Mouse (Mus musculus): ENCODE data around the gene Ccdc85c. TPM values are rescaled to one million over a fixed set of nuclear protein-coding genes. Genes with fewer than 3 reads are reported as not detected.

Ccdc85c gene
- total and polyA plus RNA-seq, 2 experiments from 2014 or later: 19.9 to 89.6 TPM

GRCm38 (mm10) chr12:108310041-108310440 is 34.8 kb upstream of the Ccdc85c start:
- Histone ChIP-seq H3K36me3 (ENCODE audit: insufficient read depth, low read length) (no peaks in the 10 kb centered on the region), H3K9ac (replicated peaks; ENCODE audit: low read length, poor library complexity, severe bottlenecking) (no peak overlapping the region), H3K4me3 (ENCODE audit: low read depth, low read length) (no peak overlapping the region), H3K9me3 (ENCODE audit: low read length) (no peaks in the 10 kb centered on the region), H3K4me2 (ENCODE audit: low read depth, low read length, poor library complexity, severe bottlenecking) (no peak overlapping the region), H3K27me3 (ENCODE audit: insufficient read depth, low read length) (no peaks in the 10 kb centered on the region), H3K27ac (ENCODE audit: low read depth, low read length) (no peak overlapping the region), H3K4me1 (ENCODE audit: insufficient read depth, low read length) (peaks cover 5% of the 10 kb centered on the region; the same call in 1 of the 2 replicates)
- 83% methylated on average over 4 of the region's 4 CpGs for WGBS
- no peak for TF ChIP-seq CTCF (IDR thresholded peaks at IDR 0.05)
- no peak for ATAC-seq (ENCODE audit: low FRiP score)
- DNase-seq (ENCODE audit: low spot score): no peak

DNA sequence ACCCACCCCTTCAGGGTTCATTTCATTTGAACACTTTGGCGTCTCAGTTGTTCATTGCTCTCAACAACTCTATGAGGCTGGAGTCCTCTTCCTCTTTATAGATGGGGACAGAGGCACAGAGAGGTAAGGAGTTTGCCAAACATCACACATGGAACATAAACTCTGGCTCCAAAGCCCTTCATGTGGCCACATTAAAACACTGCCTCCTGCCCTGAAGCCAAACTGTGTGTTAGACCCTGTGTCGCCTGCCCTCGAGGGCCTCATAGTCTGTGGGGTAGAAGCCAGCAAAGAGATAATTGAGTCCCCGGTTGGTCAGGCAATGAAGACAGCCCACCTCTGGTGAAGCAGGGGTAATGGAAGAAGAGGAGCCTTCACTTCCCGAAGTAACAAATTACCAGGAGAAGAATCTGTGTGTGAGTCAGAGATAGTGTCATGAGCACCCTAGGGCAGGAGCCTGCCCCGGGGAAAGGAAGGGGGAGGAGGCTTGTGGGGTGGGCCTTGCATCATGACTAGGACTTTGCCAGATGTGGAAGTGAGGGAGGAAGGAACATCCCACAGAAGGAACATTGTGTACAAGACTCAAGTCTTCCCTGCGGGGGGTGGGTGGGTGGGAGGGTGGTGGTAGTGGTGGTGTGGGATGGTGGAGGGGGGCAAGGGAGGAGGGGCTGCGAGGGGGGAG is 34.0 kb upstream of the Ccdc85c start:
- H3K9ac ChIP-seq (replicated peaks; ENCODE audit: low read length, poor library complexity, severe bottlenecking): no peak overlapping the region
- DNase-seq (ENCODE audit: low spot score) (no peak), ATAC-seq (ENCODE audit: low FRiP score) (no peak)
- WGBS: 78% methylated on average over 7 of the region's 8 CpGs
- H3K4me3 ChIP-seq (ENCODE audit: low read depth, low read length): no peak overlapping the region
- H3K9me3 ChIP-seq (ENCODE audit: low read length): no peaks in the 10 kb centered on the region
- H3K27me3 ChIP-seq (ENCODE audit: insufficient read depth, low read length): no peaks in the 10 kb centered on the region
- no peak for TF ChIP-seq CTCF (IDR thresholded peaks at IDR 0.05)
- H3K36me3 ChIP-seq (ENCODE audit: insufficient read depth, low read length): no peaks in the 10 kb centered on the region
- peaks cover 5% of the 10 kb centered on the region; the same call in 1 of the 2 replicates for H3K4me1 ChIP-seq (ENCODE audit: insufficient read depth, low read length)
- H3K4me2 ChIP-seq (ENCODE audit: low read depth, low read length, poor library complexity, severe bottlenecking): no peak overlapping the region
- H3K27ac ChIP-seq (ENCODE audit: low read depth, low read length): no peak overlapping the region

DNA sequence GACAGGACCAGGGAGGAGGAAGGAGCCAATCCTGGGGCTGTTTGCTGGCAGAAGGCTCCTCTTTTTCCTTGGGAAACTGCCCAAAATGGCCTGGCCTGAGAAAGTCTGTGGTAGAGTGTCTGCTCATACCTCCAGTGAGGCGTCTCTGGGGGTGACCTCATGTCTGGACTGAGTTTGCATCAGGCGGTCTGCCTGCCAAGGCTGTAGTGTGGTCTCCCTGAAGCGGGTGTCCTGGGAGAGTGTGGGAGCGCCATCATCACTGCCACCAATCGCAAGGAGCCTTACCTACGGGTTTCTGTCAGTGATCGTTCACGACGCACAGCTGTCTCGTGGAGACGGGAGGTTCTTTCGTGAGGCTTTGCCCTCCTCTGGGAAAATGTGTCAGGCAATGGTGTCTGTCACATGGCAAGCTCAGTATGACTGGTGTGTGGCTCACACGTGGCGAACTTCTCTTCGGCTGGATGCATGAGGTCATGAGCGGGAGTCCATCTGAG is 33.2 kb upstream of the Ccdc85c start:
- WGBS: 86% methylated on average over 16 of the region's 16 CpGs
- Histone ChIP-seq H3K4me1 (ENCODE audit: insufficient read depth, low read length) (peaks cover 5% of the 10 kb centered on the region; the same call in 1 of the 2 replicates), H3K36me3 (ENCODE audit: insufficient read depth, low read length) (no peaks in the 10 kb centered on the region), H3K27me3 (ENCODE audit: insufficient read depth, low read length) (no peaks in the 10 kb centered on the region), H3K4me3 (ENCODE audit: low read depth, low read length) (no peak overlapping the region), H3K9ac (replicated peaks; ENCODE audit: low read length, poor library complexity, severe bottlenecking) (no peak overlapping the region), H3K4me2 (ENCODE audit: low read depth, low read length, poor library complexity, severe bottlenecking) (no peak overlapping the region), H3K9me3 (ENCODE audit: low read length) (no peaks in the 10 kb centered on the region), H3K27ac (ENCODE audit: low read depth, low read length) (no peak overlapping the region)
- TF ChIP-seq CTCF (IDR thresholded peaks at IDR 0.05): no peak
- no peak for DNase-seq (ENCODE audit: low spot score)
- no peak for ATAC-seq (ENCODE audit: low FRiP score)

DNA sequence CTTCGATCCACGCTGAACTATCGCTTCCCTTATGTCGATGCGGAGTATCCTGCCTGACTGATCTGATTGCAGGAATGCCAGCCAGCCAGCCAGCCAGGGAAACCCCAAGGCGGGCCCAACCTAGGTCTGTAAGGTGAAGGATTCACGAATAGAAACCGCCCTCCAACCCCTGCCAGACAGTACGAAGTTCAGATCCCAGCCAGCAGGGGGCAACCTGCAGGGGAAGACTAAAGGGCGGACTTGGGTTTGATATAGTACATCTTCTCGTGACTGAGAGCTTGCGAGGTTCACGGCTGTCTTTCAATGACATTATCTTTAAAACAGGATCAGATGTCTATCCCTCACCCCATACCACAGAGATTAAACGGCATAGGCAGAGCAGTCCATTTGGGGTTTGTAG is 32.3 kb upstream of the Ccdc85c start:
- no peak for ATAC-seq (ENCODE audit: low FRiP score)
- Histone ChIP-seq H3K9ac (replicated peaks; ENCODE audit: low read length, poor library complexity, severe bottlenecking) (no peak overlapping the region), H3K4me3 (ENCODE audit: low read depth, low read length) (no peak overlapping the region), H3K4me2 (ENCODE audit: low read depth, low read length, poor library complexity, severe bottlenecking) (no peak overlapping the region; the same call in 1 of the 2 replicates), H3K27me3 (ENCODE audit: insufficient read depth, low read length) (no peaks in the 10 kb centered on the region), H3K4me1 (ENCODE audit: insufficient read depth, low read length) (peaks cover 5% of the 10 kb centered on the region; the same call in 1 of the 2 replicates), H3K36me3 (ENCODE audit: insufficient read depth, low read length) (no peaks in the 10 kb centered on the region), H3K9me3 (ENCODE audit: low read length) (no peaks in the 10 kb centered on the region), H3K27ac (ENCODE audit: low read depth, low read length) (no peak overlapping the region)
- TF ChIP-seq CTCF (IDR thresholded peaks at IDR 0.05): peak; percentile 74
- 27% methylated on average over 14 of the region's 14 CpGs for WGBS
- no peak for DNase-seq (ENCODE audit: low spot score)

DNA sequence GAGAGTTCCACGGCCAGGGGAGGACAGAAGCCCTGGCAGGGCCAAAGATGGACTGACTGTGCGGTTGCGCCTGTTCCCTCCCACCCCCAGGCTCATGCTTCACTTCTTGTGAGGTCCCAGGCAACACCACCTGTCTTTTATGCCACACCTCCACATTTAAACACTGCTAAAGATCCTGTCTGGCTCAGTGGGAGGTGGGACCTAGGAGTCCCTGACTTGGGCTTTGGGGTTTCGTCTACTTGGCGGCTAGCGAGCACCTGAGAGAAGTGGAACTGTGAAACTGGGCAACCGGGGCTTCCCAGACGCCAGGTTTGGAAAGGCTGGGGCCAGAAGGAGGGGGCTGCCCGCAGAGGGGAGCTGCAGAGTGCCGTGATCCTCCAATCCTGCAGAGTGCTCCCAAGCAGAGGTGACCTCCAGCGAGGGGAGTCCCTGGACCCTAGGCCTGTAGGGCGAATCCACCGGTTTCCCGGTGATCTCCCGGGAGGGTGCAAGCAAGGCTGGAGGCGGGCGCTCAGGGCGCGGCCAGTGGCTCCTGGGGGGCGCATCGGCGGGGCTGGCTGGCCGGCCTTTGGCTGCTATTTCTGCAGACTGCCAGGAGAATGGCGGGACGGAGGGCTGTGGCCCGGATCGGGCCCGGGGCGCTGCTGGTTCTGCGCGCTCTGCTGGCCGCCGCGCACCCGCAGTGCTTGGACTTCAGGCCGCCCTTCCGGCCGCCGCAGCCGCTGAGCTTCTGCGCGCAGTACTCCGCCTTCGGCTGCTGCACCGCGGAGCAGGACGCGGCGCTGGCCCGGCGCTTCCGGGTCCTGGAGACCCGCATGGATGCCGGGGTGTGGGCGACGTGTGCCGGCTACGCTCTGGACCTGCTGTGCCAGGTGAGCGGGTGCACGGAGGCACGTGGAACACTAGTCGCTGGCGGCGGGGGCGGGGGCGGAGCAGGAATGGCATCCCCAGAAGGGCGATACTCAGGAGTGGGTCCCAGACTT is 30.9 kb upstream of the Ccdc85c start, which contains the start of gene Hhipl1:
Gene Hhipl1, plus strand, starts transcription at position 459 of the 983 bp plus-strand sequence.
- ATAC-seq (ENCODE audit: low FRiP score) (peak; percentile 38), DNase-seq (ENCODE audit: low spot score) (peak; percentile 31)
- no peak for TF ChIP-seq CTCF (IDR thresholded peaks at IDR 0.05)
- Histone ChIP-seq H3K9me3 (ENCODE audit: low read length) (no peaks in the 10 kb centered on the region), H3K4me3 (ENCODE audit: low read depth, low read length) (peak within 1 kb of the TSS; percentile 65), H3K36me3 (ENCODE audit: insufficient read depth, low read length) (no peaks in the 10 kb centered on the region), H3K9ac (replicated peaks; ENCODE audit: low read length, poor library complexity, severe bottlenecking) (peak within 1 kb of the TSS; percentile 91), H3K27me3 (ENCODE audit: insufficient read depth, low read length) (no peaks in the 10 kb centered on the region), H3K27ac (ENCODE audit: low read depth, low read length) (0 out of 2 replicates have a peak within 1 kb of the TSS, but pooled peaks have one; percentile 38), H3K4me2 (ENCODE audit: low read depth, low read length, poor library complexity, severe bottlenecking) (peak within 1 kb of the TSS; percentile 96), H3K4me1 (ENCODE audit: insufficient read depth, low read length) (peaks cover 5% of the 10 kb centered on the region; the same call in 1 of the 2 replicates)
- WGBS: 5% methylated on average over 64 of the region's 67 CpGs
